Mouse (Mus musculus): Measurements from ENCODE around the gene Gm17660.

Gene Gm17660

DNA sequence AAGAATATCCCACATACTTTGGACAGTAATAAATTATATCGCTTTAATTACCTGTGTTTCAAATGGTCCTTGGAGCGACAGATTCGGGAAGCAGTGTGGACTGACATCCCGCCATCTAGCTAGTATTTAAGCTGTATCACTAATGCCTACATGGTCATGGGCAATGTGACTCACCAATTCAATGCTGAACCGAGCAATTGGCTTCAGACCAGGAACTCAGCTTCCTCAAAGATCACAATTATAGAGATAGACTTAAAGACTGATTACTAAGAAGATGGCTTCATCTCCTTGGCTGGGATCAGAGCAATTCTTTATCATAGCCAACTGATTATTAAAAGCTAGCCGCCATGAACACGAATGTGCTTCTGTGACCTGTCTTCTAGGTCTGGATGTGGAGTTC lies at the start of gene Gm17660:
Gm17660 (minus strand) TSS at position 101 of the 400 bp plus-strand sequence.
- no peak for DNase-seq (ENCODE audit: low spot score)

DNA sequence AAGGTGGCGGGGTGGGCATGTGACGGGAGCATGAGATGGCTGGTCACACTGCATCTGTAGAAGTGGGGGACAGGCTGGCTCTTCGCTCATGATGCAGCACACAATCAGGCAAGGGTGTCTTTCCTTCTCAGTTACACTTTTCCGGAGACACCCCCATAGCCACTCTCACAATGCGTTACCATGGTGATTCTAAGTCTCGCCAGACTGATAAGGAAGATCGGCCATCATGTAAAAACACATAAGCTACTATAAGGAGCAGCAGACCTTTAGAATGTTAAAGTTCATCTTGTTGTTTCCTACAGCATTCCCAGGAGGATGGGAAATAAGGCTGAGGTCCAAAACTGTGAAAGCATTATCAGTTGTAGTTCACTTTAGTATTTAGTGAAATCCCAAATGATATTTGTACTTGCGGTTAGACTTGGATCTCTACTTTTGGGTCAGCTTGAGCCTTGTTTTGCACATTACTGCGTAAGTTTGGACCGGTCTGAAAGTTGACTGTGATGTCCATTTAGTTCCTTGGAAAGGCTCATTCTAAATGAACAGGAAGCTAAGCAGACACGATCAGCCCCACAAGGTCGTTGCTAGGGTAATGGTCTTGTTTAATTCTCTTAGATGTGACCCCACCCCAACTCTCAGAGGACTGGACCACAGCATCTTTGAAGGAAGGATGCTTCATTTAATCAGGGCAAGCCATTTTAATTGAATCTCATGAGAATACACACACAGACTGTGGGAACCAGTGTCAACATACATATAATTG lies 49.3 kb upstream of the Gm17660 start:
- DNase-seq (ENCODE audit: low spot score), result no peak

DNA sequence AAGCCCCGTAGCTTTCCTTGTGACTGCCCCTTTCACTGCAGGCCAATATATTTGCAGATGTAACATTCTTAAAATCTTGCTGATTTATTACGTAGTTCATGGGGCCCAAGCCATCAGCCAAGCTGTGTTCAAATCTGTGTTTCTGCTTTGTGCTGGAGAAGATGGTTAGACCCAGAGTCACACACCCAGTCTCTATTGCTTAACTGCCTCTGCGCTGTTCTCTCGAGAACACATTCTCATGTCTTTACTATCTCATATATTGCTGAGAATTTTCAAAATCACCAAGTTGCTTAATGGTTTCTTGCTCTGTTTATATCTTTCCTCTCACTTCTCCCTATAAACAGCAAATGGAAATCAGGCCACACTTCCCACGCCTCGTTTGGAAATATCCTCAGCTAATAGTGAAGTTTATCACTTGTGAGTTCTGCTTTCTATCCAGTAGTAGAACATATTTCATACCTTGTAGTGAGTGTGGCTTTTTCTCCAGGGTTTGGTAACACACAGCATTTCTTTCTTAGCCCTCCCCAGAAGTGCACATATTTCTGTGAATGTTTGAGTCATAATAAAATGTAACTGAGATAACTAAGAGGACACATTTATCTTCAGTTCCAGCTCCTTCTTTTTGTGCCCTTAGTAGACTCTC lies 46.7 kb upstream of the Gm17660 start:
- no peak for DNase-seq (ENCODE audit: low spot score)

DNA sequence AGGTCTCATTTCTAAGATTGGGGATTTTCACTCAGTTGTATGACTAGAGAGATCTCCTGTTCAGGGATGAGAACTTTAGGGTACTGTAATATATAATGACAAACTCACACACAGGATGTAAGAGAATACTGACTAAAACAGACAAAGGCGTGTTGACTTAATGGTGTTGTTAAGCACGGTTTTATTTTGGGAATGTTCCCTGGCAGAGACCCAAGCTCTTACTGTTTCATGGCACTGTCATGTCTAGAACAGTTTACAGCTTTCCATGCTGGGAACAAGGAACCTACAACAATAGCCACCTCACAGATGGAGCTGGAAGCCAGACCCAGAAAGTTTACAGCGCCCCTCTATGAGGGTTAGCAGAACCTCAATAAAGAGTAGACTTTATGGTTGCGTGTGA lies 38.5 kb upstream of the Gm17660 start:
- DNase-seq (ENCODE audit: low spot score), result no peak

DNA sequence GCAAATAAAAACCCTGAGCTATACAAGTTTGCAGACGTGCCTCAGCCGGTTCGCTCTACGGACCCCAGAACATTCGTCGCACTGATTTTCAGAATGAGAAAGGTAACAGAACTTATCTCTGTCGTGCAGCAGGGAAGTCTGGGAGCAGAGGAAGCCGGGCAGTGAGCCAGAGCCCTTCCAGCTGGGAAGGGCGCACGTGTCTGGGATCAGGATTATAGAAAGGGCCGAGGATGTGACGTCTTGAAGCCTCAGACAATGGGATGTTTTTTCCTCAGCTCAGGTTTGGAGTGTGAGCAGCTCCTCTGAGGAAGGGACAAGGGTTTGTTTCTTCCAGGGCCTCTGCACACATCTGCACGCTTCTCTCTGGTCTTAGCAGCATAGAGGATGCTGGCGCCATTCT lies 37.7 kb upstream of the Gm17660 start:
- DNase-seq (ENCODE audit: low spot score), result no peak

DNA sequence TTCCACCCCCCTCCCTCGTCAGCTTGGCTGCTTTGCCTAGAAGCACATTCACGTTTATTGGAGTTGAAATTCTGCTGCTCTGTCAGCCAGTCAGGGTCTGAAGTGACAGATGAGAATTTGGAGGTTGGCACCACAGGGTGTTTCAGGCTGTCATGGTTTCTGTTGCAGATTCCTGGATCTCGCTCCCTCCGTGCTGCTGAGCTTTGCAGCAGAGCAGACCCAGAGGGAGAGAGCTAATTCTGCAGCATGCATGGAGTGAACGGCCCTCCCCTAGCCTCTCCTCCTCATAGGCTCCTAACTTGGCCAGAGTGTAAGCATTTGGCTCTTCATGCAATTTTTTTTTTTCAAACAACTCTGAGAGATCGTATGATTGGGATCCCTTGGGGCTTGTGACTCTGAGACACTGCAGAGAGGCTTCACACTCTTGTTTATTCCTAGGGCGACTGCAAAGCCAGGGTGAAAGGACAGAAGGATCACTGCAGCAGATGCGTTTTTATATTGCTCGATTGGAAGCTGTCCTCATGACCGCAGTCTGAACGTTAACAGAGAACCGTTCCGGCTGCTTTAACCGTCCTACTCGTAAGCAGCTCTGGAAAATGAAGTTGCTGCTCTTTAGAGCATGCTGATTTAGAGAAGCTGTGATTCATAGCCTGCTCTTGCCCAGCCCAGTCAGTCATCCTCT lies 36.2 kb upstream of the Gm17660 start, which contains the start of gene Sparcl1:
Sparcl1 (minus strand) TSS at position 243 of the 682 bp plus-strand sequence.
- no peak for DNase-seq (ENCODE audit: low spot score)

DNA sequence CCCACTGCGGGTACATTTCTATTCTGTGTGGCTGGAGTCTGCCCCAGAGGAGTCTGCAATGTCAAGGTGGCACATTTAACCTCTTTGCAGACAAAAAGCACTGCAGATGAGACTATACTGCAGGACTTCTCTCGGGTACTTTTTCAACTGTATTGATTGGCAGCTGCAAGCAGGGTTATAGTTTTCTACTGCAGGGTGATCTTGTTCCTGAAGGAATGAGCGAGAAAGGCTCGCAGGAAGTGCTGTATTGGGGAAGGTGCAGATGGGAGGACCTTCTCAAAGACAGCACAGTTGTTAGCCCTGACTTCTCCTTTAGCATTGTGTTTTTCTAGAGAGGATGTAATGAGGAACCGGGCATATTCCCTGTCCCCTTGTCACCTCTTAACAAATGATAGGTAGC lies 35.1 kb upstream of the Gm17660 start:
- no peak for DNase-seq (ENCODE audit: low spot score)

DNA sequence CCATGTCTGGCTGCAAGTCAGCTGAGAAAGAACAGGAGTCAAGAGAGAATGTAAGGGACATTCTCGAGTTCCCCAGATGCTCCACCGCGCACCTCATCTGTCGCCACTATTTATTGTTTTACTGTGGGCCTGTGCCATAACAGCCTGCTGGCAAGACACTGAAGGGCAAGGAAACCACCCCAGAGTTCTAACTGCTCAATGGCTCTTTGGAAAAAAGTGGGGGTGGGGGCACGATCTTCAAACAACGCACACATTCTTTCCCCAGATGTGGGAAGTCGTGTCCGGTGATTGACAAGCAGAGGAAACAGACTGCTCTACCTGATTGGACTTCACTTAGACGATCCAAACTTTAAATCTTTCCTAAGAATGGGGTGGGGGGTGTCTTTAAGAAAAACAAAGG lies 34.6 kb upstream of the Gm17660 start:
- DNase-seq (ENCODE audit: low spot score), result no peak

DNA sequence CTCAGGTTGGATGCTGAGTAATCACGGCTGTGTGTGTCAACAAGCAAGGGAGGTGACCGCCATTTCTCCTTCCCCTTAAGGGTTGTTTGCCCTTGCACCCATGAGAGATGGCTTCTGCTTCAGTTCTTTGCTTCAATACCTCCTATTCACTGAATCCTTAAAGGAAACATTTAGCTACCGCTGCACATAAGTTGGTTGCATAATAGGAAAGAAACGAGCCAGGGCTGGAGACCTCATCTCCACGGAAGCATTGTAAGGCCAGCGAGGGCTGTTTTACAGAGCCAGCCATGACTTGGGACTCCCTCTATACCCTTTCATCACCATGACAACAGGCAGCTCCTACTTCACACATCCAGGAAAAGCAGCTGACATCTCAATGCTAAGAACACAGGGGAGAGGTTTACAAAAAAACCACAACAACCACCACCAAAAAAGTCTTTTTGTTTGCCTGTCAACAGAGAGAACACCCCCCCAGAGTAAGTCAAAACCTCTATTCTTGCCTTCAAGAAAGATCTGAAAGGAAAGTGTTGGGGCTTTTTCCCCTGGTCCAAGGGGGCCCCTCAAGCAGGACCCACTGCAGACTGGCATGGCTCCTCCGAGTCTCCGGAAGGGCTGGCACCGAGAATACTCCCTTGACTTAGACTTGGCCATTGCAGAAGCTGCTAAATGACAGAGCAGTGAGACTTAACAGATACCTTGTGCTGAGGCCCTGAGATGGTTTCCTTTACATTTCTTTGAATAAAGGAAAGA lies 32.9 kb upstream of the Gm17660 start:
- DNase-seq (ENCODE audit: low spot score), result no peak

DNA sequence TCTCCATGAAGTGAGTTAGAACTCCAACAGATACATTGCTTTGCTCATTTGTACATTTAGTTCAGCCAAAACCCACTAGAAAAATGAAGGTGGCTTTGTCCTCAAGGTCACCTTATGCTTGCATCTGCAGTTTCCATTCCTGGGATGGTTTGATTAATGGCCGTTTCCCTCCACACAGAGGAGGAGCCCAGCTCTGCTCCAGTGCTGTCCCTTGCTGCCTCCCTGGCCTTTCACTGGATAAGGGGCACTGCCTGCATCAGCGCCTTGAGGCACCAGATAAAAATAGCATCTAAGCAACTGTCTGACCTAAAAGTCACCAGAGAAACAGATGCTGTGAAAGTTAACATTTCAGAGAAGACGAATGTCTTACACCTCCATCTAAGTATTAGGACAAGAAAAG lies 32.1 kb upstream of the Gm17660 start:
- DNase-seq (ENCODE audit: low spot score), result no peak

DNA sequence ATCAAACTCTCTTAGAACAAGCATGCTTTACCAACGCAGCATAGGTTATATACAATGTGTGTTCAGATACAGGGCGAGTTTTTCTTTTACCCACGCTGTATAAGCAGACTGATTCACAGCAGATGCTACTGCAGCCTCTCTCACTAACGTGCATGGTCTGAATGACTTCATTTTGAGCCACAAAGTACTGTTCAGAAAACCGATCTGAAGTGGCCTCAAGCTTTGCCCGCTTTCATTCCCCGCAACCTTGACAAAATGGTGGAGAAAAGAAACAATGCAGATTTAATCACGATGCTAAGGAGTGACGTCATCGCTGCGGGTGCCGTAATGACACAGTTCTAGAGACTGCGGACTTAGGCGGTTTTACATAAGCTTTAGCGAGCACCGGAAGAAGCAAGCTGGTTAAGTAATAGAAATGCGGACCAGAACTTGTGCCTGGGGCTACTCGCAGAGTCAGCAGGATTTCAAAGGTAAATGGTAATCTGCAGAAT lies 31.5 kb upstream of the Gm17660 start:
- DNase-seq (ENCODE audit: low spot score), result no peak

DNA sequence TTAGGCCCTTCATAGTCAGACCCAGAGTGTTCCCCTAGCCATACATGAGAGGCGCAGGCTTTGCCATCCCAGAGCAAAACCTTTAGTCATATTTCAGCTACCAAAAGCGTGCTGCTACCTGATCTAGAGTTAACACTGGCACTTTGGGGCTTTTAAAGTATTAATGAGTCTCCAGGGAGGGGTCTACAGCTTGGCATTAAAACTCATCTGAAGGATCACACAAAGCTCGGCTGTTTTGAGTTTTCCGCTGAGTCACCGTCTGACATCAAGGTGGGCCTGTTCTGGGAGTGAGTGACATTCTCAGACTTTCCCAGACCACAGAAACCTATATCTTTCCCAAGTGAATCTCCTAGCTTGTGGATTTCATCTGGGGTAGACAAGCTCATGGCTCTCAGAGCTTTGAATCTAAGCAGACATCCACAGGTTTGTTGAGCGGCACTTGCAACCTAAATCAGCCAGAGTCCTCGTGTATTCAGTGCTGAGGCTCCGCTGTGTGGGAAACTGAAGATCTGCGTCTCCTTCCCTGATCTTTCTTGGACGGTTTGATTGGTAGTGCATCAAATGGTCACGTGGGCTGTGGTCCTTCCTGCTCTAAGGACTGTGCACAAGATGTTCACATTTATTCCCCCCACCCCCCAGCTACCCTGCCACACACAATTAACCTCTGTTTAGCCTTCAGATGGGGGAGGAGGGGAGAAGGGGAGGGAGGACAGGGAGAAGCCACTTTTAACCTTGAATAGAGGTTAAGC lies 30.9 kb upstream of the Gm17660 start:
- no peak for DNase-seq (ENCODE audit: low spot score)

DNA sequence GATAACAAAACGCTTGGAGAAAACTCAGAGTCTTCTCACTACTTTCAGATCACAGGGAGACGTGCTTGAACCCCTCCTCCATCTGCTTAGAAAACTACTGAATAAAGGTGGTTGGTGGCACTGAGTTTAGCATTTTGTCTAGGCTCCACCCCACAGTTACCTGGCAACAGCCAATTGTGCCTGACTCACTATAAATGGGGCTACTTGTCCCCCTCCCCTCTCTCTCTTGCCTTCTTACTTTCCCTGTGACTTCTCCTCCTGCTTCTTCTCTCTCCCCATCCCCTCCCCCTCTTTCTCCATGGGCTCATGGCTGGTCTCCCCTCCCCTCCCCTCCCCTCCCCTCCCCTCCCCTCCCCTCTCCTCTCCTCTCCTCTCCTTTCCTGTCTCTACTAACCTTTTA lies 26.7 kb upstream of the Gm17660 start:
- no peak for DNase-seq (ENCODE audit: low spot score)

DNA sequence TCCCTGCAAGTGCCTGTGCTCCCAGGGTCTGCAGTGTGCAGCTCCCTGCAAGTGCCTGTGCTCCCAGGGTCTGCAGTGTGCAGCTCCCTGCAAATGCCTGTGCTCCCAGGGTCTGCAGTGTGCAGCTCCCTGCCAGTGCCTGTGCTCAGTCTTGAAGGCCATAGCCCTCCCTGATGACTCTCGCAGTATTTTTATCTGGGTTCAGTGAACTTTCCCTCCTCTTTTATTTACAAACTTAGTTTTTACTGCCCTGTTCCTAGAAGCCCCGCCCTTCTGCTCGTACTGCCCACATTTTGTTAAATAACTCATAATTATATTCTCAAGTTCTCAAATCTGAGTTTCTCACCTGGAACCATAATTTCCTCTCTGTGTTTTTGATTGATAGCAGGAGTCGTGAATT lies 25.8 kb upstream of the Gm17660 start:
- DNase-seq (ENCODE audit: low spot score), result no peak

DNA sequence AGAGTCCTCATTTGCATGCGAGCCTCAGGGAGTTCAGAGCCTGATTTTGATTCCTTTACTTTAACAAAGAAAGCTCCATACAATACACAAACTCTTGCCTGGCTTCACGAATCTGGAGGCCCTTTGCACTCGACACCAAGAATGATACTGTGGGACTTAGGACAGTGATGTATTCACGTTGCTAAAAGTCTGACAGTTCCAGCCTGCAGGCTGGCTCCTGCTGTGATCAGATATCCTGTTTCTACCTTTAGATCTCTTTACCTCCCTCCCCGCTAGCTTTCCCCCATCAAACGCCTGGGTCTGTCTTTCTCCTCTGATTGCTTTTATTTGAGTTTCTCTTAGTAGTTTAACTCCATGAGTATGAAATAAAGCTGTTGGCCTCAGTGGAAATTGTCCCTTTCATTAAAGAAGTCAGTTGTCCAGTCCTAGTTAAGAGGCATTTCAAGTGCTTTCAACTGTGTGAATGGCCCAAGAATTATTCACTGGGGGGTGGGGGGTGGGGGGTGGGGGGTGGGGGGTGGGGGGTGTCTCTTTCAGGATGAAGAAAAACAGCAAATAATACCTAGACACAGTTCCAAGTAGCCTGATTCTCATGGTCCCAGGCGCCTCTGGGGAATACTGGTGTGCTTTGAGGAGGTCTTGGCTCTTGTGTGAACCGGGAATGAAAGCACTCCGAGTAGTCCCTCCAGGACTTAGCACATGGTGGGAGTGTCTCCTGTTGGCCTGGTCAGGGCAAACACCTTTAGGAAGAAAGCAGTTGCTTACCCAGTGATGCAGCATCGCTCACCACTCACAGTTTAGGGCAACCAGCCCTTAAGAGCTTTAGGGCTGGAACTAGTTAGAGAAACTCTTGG lies 24.5 kb upstream of the Gm17660 start:
- DNase-seq (ENCODE audit: low spot score), result no peak

DNA sequence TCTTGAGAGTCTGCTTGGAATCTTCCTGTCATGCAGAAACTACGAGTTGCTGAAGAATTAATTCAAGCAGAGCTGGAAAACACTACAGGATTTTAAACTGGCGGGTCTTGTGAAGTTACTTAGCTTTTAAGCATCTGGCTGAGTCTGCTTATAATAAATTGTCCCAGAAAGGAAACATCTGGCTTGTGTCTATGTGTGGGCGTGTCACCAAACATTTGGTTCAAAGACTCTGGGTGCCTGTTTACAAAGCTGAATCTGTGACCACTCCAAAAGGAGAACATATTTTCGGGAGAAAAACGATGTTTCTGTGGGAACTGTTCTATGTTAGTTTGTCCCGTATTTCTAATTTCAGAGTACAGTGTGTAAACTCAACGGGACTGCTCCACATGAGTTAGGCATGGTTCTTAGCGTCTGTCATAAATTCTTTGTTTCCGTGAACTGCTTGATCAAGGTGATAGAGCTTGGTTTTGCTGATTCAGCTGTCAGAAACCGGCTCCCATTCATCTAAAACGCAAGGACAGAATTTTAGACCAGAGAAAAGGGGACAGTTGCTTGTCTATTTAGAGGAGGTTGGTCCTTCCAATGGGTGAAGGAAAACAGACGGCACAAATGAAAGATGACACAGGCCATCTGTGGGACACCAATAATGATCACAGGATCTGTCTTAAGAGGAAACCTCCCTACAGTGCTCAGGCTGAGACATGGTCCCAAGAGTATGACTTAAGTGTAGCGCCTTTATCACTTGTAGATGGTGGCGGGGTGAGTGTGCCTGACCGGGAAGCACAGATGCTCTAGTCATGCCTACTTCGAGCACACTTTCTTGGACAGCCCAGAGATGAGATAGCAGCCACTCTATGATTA lies 18.9 kb upstream of the Gm17660 start:
- no peak for DNase-seq (ENCODE audit: low spot score)

DNA sequence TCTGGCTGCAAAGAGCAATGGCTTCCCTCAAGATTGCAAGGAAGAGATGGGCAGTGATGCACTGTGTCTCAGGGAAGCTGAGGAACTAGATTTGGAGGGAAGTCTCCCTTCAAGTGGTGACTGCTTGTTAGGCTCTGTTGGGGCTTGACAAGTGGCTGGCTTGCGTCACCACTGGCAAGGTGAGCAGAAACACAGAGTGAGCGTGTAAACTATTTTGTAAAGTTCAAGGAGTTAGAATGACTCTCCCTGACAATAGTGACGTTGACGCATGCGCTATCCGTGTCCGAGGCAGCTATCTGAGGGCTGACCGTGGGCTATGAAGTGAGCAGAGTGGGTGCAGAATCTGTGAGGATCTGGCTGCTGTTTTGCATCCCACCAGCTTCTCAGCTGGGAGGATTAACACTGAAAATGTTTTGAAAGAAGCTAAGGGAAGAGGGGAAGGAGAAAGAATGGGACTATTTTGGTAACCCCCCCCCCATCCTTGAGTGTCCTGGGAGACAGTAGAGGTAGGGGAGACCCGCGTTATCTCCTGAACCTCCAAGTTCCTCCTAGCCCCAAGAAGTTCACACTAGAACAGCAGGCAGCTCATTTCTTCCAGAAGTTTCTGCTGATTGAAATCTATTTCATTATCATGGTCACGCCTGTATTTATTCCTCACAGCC lies 18.1 kb upstream of the Gm17660 start:
- DNase-seq (ENCODE audit: low spot score), result no peak

DNA sequence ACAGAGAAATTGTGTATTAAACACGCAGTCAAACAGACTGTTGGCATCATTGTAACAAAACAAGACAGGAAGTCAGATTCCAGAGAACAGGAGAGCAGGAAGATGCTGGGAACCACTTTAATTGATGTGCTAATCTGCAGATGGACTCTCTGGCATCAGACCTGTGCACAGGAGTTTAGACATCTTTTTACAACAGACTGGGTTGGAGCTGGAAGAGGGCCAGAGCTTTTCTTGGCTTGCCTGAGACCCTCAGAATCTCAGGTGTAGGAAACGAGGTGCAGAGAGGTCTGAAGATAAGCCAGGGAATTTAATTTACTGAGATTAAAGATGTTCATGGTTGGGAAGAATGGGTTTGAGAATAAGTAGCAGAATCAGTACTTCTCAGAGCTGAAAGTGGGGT lies 12.3 kb upstream of the Gm17660 start:
- no peak for DNase-seq (ENCODE audit: low spot score)

DNA sequence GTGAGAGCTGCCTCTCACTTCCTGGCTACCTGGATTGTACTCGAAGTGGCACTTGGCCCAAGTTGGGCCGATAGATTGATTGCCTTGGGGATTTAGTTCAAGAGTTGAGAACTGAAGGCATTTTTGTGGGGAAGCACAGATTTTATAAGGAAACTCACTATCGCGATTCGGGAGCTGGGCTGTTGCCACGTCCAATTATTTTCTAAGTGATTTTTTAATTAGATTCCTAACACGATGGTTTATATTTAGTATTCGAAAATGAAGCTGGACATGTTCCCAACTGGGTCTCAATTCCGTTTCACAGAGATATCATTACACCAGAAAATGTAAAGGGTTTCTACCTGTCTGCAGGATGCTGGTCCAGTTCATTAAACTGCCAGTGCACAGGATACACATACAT lies 8.0 kb upstream of the Gm17660 start:
- no peak for DNase-seq (ENCODE audit: low spot score)
